In genomic region chr12:35702674-35703073, GRCm38 (mm10) we compare ENCODE assay signal across 13 mouse cellular contexts.
"Had no signal": no experiment of that assay in that cellular context is flagged by ENCODE, and none has a peak within 500 bp of the region (broad histone marks: within the 10 kb centered on the region; RNA-seq: fewer than 3 reads in every experiment).

No protein-coding gene starts in this region.

- H3K27me3 ChIP-seq: intestine, embryonic 15.5 days; limb, embryonic 15.5 days; liver, embryonic 12.5 days; midbrain, embryonic 12.5 days; stomach, embryonic 15.5 days had no signal

- H3K27ac ChIP-seq: intestine, embryonic 15.5 days; left cerebral cortex, adult 2 months; limb, embryonic 15.5 days; liver, embryonic 12.5 days; midbrain, embryonic 12.5 days; stomach, embryonic 15.5 days had no signal

- H3K9ac ChIP-seq: intestine, embryonic 15.5 days; limb, embryonic 15.5 days; liver, embryonic 12.5 days; midbrain, embryonic 12.5 days; stomach, embryonic 15.5 days had no signal

- H3K9me3 ChIP-seq: intestine, embryonic 15.5 days; limb, embryonic 15.5 days; liver, embryonic 12.5 days; midbrain, embryonic 12.5 days; stomach, embryonic 15.5 days had no signal

- H3K36me3 ChIP-seq: intestine, embryonic 15.5 days; limb, embryonic 15.5 days; liver, embryonic 12.5 days; midbrain, embryonic 12.5 days; stomach, embryonic 15.5 days had no signal

- H3K4me1 ChIP-seq: intestine, embryonic 15.5 days; limb, embryonic 15.5 days; midbrain, embryonic 12.5 days; stomach, embryonic 15.5 days had no signal

- DNase-seq: kidney, adult 18-20 months; kidney, postnatal 14 days; left cerebral cortex, postnatal 4 days; right cerebral cortex, postnatal 14 days; thymus, adult 2 months; thymus, postnatal 25 days had no signal

- H3K4me2 ChIP-seq: intestine, embryonic 15.5 days; limb, embryonic 15.5 days; liver, embryonic 12.5 days; midbrain, embryonic 12.5 days; stomach, embryonic 15.5 days had no signal

- H3K4me3 ChIP-seq: intestine, embryonic 15.5 days; left cerebral cortex, adult 2 months; limb, embryonic 15.5 days; liver, embryonic 12.5 days; midbrain, embryonic 12.5 days; stomach, embryonic 15.5 days had no signal

- ATAC-seq: intestine, embryonic 15.5 days; liver, embryonic 12.5 days; midbrain, embryonic 16.5 days had no signal
